Mouse (Mus musculus) erythroid progenitor cell, adult 5-6 weeks (primary cell): Measurements from ENCODE around the gene 2410015M20Rik. TPM values are rescaled to one million over a fixed set of nuclear protein-coding genes. Genes with fewer than 3 reads are reported as not detected.
A peak's percentile ranks its signal among the peaks of the same experiment; 100 is the strongest.
"Not testable (repeated sequence)": the region's sequence is repeated elsewhere in the genome, so short reads cannot be mapped to it uniquely, and the experiment has no call there.

Experiments
- ATAC-seq: replicated peaks from 2 replicates; pipeline ENCODE4 v1.8.0; 2016; ENCODE audit warnings: moderate number of reproducible peaks, mild to moderate bottlenecking, moderate TSS enrichment, inconsistent platforms; ENCODE audit not compliant: poor library complexity, low FRiP score, severe bottlenecking
- total RNA-seq, 2 experiments: library from RNA; stranded (forward) in 1 of 2; stranded (reverse) in 1 of 2; fragments of 150-400 nt in 1 of 2; fragments of 186-747, 209-891 nt in 1 of 2; gene quantifications; 2 replicates each; pipeline versions ENCODE4 v1.2.3 to v1.2.4; 2015 to 2017; ENCODE audit warnings: low replicate concordance in 2 of 2

2410015M20Rik gene
- total RNA-seq (2015; ENCODE audit: low replicate concordance) (21.8 and 29.9 TPM in 2 replicates), total RNA-seq (2017; ENCODE audit: low replicate concordance) (20.7 and 33.0 TPM in 2 replicates)

- ATAC-seq: peak; percentile 84
Measured at GRCm38 (mm10) chr17:56609452-56610171, at the start of gene 2410015M20Rik. TSS of gene 2410015M20Rik (minus strand) at chr17:56609771.

GRCm38 (mm10) chr17:56656171-56656570, 46.6 kb upstream of the 2410015M20Rik start:
- ATAC-seq: no peak

- no peak for ATAC-seq
Measured at GRCm38 (mm10) chr17:56655311-56655710, 45.7 kb upstream of the 2410015M20Rik start.

GRCm38 (mm10) chr17:56654771-56655170, 45.2 kb upstream of the 2410015M20Rik start:
- no peak for ATAC-seq

GRCm38 (mm10) chr17:56651801-56652200, 42.2 kb upstream of the 2410015M20Rik start:
- no peak for ATAC-seq

GRCm38 (mm10) chr17:56647546-56647945, 38.0 kb upstream of the 2410015M20Rik start:
- no peak for ATAC-seq

GRCm38 (mm10) chr17:56643237-56643636, 33.7 kb upstream of the 2410015M20Rik start:
- ATAC-seq: no peak

GRCm38 (mm10) chr17:56634023-56634422, 24.5 kb upstream of the 2410015M20Rik start:
- ATAC-seq: no peak

- ATAC-seq: no peak
Measured at GRCm38 (mm10) chr17:56631807-56632206, 22.2 kb upstream of the 2410015M20Rik start.

- not testable (repeated sequence) for ATAC-seq
Measured at GRCm38 (mm10) chr17:56629800-56630781, 20.5 kb upstream of the 2410015M20Rik start.

- no peak for ATAC-seq
Measured at GRCm38 (mm10) chr17:56627530-56628277, 18.1 kb upstream of the 2410015M20Rik start, which contains the start of gene Catsperd. TSS of gene Catsperd (plus strand) at chr17:56628143.

GRCm38 (mm10) chr17:56626754-56627470, 17.3 kb upstream of the 2410015M20Rik start, which contains the start of gene Lonp1:
TSS of gene Lonp1 (minus strand) at chr17:56626887.
- ATAC-seq: peak; percentile 92

- 0 out of 2 replicates have a peak, but pooled peaks have one; percentile 21 for ATAC-seq
Measured at GRCm38 (mm10) chr17:56626260-56626659, 16.7 kb upstream of the 2410015M20Rik start.

- no peak for ATAC-seq
Measured at GRCm38 (mm10) chr17:56625495-56625894, 15.9 kb upstream of the 2410015M20Rik start.

- no peak for ATAC-seq
Measured at GRCm38 (mm10) chr17:56617628-56618027, 8.1 kb upstream of the 2410015M20Rik start.

- ATAC-seq: no peak
Measured at GRCm38 (mm10) chr17:56616725-56617124, 7.2 kb upstream of the 2410015M20Rik start.

GRCm38 (mm10) chr17:56615792-56616191, 6.2 kb upstream of the 2410015M20Rik start:
- no peak for ATAC-seq

- ATAC-seq: no peak
Measured at GRCm38 (mm10) chr17:56615136-56615784, 5.7 kb upstream of the 2410015M20Rik start.
